Mouse (Mus musculus) limb, embryonic 13.5 days (tissue): Measurements from ENCODE around the gene Ttc25. TPM values are rescaled to one million over a fixed set of nuclear protein-coding genes. Genes with fewer than 3 reads are reported as not detected.

Experiments
- ATAC-seq: fragments of 200-750 bp; cut with Nextera tagmentation; 2 replicates; pipeline ENCODE4 v1.8.0; 2017; ENCODE audit warnings: low read depth, moderate number of reproducible peaks, moderate TSS enrichment; ENCODE audit not compliant: low FRiP score
- H3K27ac ChIP-seq: fragments of 300-500 bp; sonication (generic); 2 replicates; pipeline ENCODE4 v1.5.1; 2015; ENCODE audit warnings: inconsistent platforms, mild to moderate bottlenecking, moderate library complexity
- H3K27me3 ChIP-seq: fragments of 300-500 bp; sonication (generic); 2 replicates; pipeline ENCODE4 v1.6.1; 2015; ENCODE audit warnings: mild to moderate bottlenecking, inconsistent platforms
- H3K36me3 ChIP-seq: fragments of 300-500 bp; sonication (generic); 2 replicates; pipeline ENCODE4 v1.6.1; 2015; ENCODE audit warnings: inconsistent platforms, mild to moderate bottlenecking, moderate library complexity
- H3K4me1 ChIP-seq: fragments of 300-500 bp; sonication (generic); 2 replicates; pipeline ENCODE4 v1.6.1; 2015; ENCODE audit warnings: inconsistent platforms
- H3K4me2 ChIP-seq: fragments of 300-500 bp; sonication (generic); replicated peaks from 2 replicates; pipeline ENCODE4 v1.6.1; 2015; ENCODE audit warnings: inconsistent platforms, mild to moderate bottlenecking, moderate library complexity
- H3K4me3 ChIP-seq: fragments of 300-500 bp; sonication (generic); 2 replicates; pipeline ENCODE4 v1.5.1; 2015; ENCODE audit warnings: moderate library complexity, mild to moderate bottlenecking, inconsistent platforms
- H3K9ac ChIP-seq: fragments of 300-500 bp; sonication (generic); 2 replicates; pipeline ENCODE4 v1.6.1; 2015; ENCODE audit warnings: mild to moderate bottlenecking, inconsistent platforms
- H3K9me3 ChIP-seq: fragments of 300-500 bp; sonication (generic); 2 replicates; pipeline ENCODE4 v1.6.1; 2016; ENCODE audit warnings: inconsistent platforms
- WGBS: fragments of 180-500 bp; shearing (Covaris S2); methylation state at CpG from one replicate; pipeline ENCODE4 v1.1.7; 2015; 5-methylcytosine and 5-hydroxymethylcytosine counted together
- polyA plus RNA-seq: library from polyadenylated mRNA; unstranded; fragments of >200 nt; fragmentation: Nextera tagmentation; extraction: Ambion mirVana; gene quantifications from 2 replicates; pipeline ENCODE4 v1.2.1, GENCODE M21; 2015

Ttc25 gene
- polyA plus RNA-seq, 1 experiment from 2014 or later, result 0.69 TPM

GRCm38 (mm10) chr11:100559476-100559875, 14.1 kb downstream of the Ttc25 start:
- H3K27ac ChIP-seq, result no peak overlapping the region
- no peaks in the 10 kb centered on the region for H3K4me1 ChIP-seq
- H3K9me3 ChIP-seq, result no peaks in the 10 kb centered on the region
- WGBS, result 47% methylated on average over 7 of the region's 7 CpGs
- no peak for ATAC-seq
- no peak overlapping the region for H3K4me3 ChIP-seq
- H3K27me3 ChIP-seq, result no peaks in the 10 kb centered on the region
- H3K9ac ChIP-seq, result no peak overlapping the region
- H3K4me2 ChIP-seq, result no peak overlapping the region
- no peaks in the 10 kb centered on the region for H3K36me3 ChIP-seq

GRCm38 (mm10) chr11:100561748-100562147, 16.3 kb downstream of the Ttc25 start:
- ATAC-seq, result no peak
- Histone ChIP-seq H3K4me2 (no peak overlapping the region), H3K36me3 (no peaks in the 10 kb centered on the region), H3K4me3 (no peak overlapping the region), H3K4me1 (no peaks in the 10 kb centered on the region), H3K9ac (no peak overlapping the region), H3K27ac (no peak overlapping the region), H3K9me3 (no peaks in the 10 kb centered on the region), H3K27me3 (no peaks in the 10 kb centered on the region)
- WGBS, result 75% methylated on average over 5 of the region's 5 CpGs

GRCm38 (mm10) chr11:100564297-100564696, 18.9 kb downstream of the Ttc25 start:
- no peak for ATAC-seq
- Histone ChIP-seq H3K4me3 (no peak overlapping the region), H3K27me3 (no peaks in the 10 kb centered on the region), H3K27ac (no peak overlapping the region), H3K9ac (no peak overlapping the region), H3K4me2 (no peak overlapping the region), H3K4me1 (no peaks in the 10 kb centered on the region), H3K36me3 (no peaks in the 10 kb centered on the region), H3K9me3 (no peaks in the 10 kb centered on the region)
- WGBS, result 78% methylated on average over 15 of the region's 15 CpGs

- no peaks in the 10 kb centered on the region for H3K27me3 ChIP-seq
- H3K4me3 ChIP-seq, result no peak overlapping the region
- no peak overlapping the region for H3K27ac ChIP-seq
- H3K9ac ChIP-seq, result no peak overlapping the region
- 89% methylated on average over 6 of the region's 6 CpGs for WGBS
- ATAC-seq, result no peak
- no peak overlapping the region for H3K4me2 ChIP-seq
- no peaks in the 10 kb centered on the region for H3K36me3 ChIP-seq
- H3K4me1 ChIP-seq, result no peaks in the 10 kb centered on the region
- no peaks in the 10 kb centered on the region for H3K9me3 ChIP-seq
Measured at GRCm38 (mm10) chr11:100564703-100565102, 19.3 kb downstream of the Ttc25 start.

GRCm38 (mm10) chr11:100567229-100567628, 21.8 kb downstream of the Ttc25 start:
- H3K27me3 ChIP-seq, result peaks cover 17% of the 10 kb centered on the region
- peaks cover 8% of the 10 kb centered on the region for H3K4me1 ChIP-seq
- H3K36me3 ChIP-seq, result no peaks in the 10 kb centered on the region
- H3K27ac ChIP-seq, result no peak overlapping the region
- no peak overlapping the region for H3K4me2 ChIP-seq
- H3K9ac ChIP-seq, result no peak overlapping the region
- no peak for ATAC-seq
- H3K4me3 ChIP-seq, result no peak overlapping the region
- WGBS, result 76% methylated on average over 5 of the region's 5 CpGs
- no peaks in the 10 kb centered on the region for H3K9me3 ChIP-seq

- Histone ChIP-seq H3K4me3 (no peak overlapping the region), H3K36me3 (no peaks in the 10 kb centered on the region), H3K27me3 (peaks cover 17% of the 10 kb centered on the region), H3K4me1 (peaks cover 8% of the 10 kb centered on the region), H3K9me3 (no peaks in the 10 kb centered on the region), H3K9ac (no peak overlapping the region), H3K4me2 (no peak overlapping the region), H3K27ac (no peak overlapping the region)
- WGBS, result 48% methylated on average over 9 of the region's 9 CpGs
- no peak for ATAC-seq
Measured at GRCm38 (mm10) chr11:100567815-100568245, 22.4 kb downstream of the Ttc25 start.

GRCm38 (mm10) chr11:100568692-100569091, 23.3 kb downstream of the Ttc25 start:
- Histone ChIP-seq H3K4me1 (peaks cover 8% of the 10 kb centered on the region), H3K9ac (no peak overlapping the region), H3K4me3 (no peak overlapping the region), H3K36me3 (no peaks in the 10 kb centered on the region), H3K9me3 (no peaks in the 10 kb centered on the region), H3K27ac (no peak overlapping the region), H3K4me2 (no peak overlapping the region), H3K27me3 (peaks cover 17% of the 10 kb centered on the region)
- ATAC-seq, result no peak
- WGBS, result 83% methylated on average over 8 of the region's 8 CpGs

- H3K27me3 ChIP-seq, result peaks cover 17% of the 10 kb centered on the region
- no peak overlapping the region for H3K27ac ChIP-seq
- no peak overlapping the region for H3K4me3 ChIP-seq
- no peak for ATAC-seq
- no peak overlapping the region for H3K4me2 ChIP-seq
- H3K4me1 ChIP-seq, result peaks cover 8% of the 10 kb centered on the region
- no peak overlapping the region for H3K9ac ChIP-seq
- 60% methylated on average over 9 of the region's 9 CpGs for WGBS
- H3K36me3 ChIP-seq, result no peaks in the 10 kb centered on the region
- H3K9me3 ChIP-seq, result no peaks in the 10 kb centered on the region
Measured at GRCm38 (mm10) chr11:100569789-100570188, 24.4 kb downstream of the Ttc25 start.

GRCm38 (mm10) chr11:100570430-100571201, 25.2 kb downstream of the Ttc25 start:
- WGBS, result 11% methylated on average over 8 of the region's 8 CpGs
- Histone ChIP-seq H3K4me2 (peak overlapping the region; percentile 54), H3K36me3 (no peaks in the 10 kb centered on the region), H3K4me1 (peaks cover 13% of the 10 kb centered on the region), H3K27me3 (peaks cover 17% of the 10 kb centered on the region), H3K9me3 (no peaks in the 10 kb centered on the region), H3K9ac (0 out of 2 replicates have a peak overlapping the region, but pooled peaks have one; percentile 43), H3K4me3 (peak overlapping the region; percentile 14), H3K27ac (no peak overlapping the region)
- ATAC-seq, result peak; percentile 16; the same call in 1 of the 2 replicates

- no peaks in the 10 kb centered on the region; the same call in 1 of the 2 replicates for H3K36me3 ChIP-seq
- H3K9me3 ChIP-seq, result no peaks in the 10 kb centered on the region
- peaks cover 19% of the 10 kb centered on the region for H3K4me1 ChIP-seq
- H3K9ac ChIP-seq, result 0 out of 2 replicates have a peak overlapping the region, but pooled peaks have one; percentile 43
- H3K27ac ChIP-seq, result no peak overlapping the region
- peaks cover 17% of the 10 kb centered on the region for H3K27me3 ChIP-seq
- peak overlapping the region; percentile 14 for H3K4me3 ChIP-seq
- whole genome bisulfite sequencing, result 6% methylated on average over 16 of the region's 16 CpGs
- H3K4me2 ChIP-seq, result peak overlapping the region; percentile 54
- ATAC-seq, result no peak
Measured at GRCm38 (mm10) chr11:100571202-100571567, 25.8 kb downstream of the Ttc25 start.

- Histone ChIP-seq H3K9me3 (no peaks in the 10 kb centered on the region), H3K27ac (peak overlapping the region; percentile 74), H3K27me3 (peaks cover 17% of the 10 kb centered on the region), H3K4me1 (peaks cover 24% of the 10 kb centered on the region), H3K4me2 (peak overlapping the region; percentile 73), H3K36me3 (peaks cover 20% of the 10 kb centered on the region), H3K9ac (no peak overlapping the region), H3K4me3 (peak overlapping the region; percentile 65)
- no peak for ATAC-seq
- WGBS, result 91% methylated on average over 3 of the region's 3 CpGs
Measured at GRCm38 (mm10) chr11:100574188-100574587, 28.8 kb downstream of the Ttc25 start.

- ATAC-seq, result peak; percentile 78; the same call in 1 of the 2 replicates
- Histone ChIP-seq H3K4me1 (peaks cover 24% of the 10 kb centered on the region), H3K27ac (peak within 1 kb of the TSS; percentile 74), H3K4me3 (peak within 1 kb of the TSS; percentile 65), H3K9ac (peak within 1 kb of the TSS; percentile 72), H3K36me3 (peaks cover 28% of the 10 kb centered on the region), H3K9me3 (no peaks in the 10 kb centered on the region), H3K27me3 (peaks cover 17% of the 10 kb centered on the region), H3K4me2 (peak within 1 kb of the TSS; percentile 73)
- 2% methylated on average over 47 of the region's 47 CpGs for WGBS
Measured at GRCm38 (mm10) chr11:100574708-100575483, 29.5 kb downstream of the Ttc25 start, which contains the start of gene Cnp. Gene Cnp (plus strand): TSS chr11:100574904.
